Mouse (Mus musculus): ENCODE measurements around the gene Atp6v0d1. TPM values are rescaled to one million over a fixed set of nuclear protein-coding genes. Genes with fewer than 3 reads are reported as not detected.

Gene Atp6v0d1
- total and polyA plus RNA-seq, 3 experiments = 51.1 to 83.8 TPM; not detected in 1

DNA sequence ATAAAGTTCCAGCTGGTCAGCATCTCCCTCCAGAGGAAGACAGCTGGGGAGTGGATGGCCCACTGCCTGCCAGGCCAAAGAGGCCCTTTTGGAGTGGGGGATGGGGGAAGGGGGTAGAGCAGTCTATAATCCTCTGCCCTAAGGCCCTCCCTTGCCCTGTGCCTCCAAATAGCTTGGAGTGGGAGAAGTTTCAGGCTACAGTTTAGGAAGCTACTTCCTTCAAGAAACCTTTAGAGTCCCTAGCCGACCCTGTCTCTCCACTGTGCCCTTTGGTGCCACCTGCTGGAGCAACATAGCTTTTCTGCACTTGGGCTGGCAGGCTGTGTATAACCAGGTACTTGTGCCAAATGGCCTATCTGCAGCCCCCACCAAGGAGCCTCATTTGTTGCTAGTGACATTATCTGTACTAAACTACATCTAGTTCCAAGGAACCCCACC is 31.9 kb downstream of the Atp6v0d1 start (continued):
- TF ChIP-seq RAD21 (IDR thresholded peaks at IDR 0.05; ENCODE audit: low read depth, low read length) (peak; percentile 56), HCFC1 (IDR thresholded peaks at IDR 0.05; ENCODE audit: low read depth, low read length) (no peak), MAX (IDR thresholded peaks at IDR 0.05; ENCODE audit: low read length) (0 out of 2 replicates have a peak, but pooled peaks have one; percentile 19), MYB (IDR thresholded peaks at IDR 0.05; ENCODE audit: low read depth, low read length) (no peak), POLR2A (IDR thresholded peaks at IDR 0.05; ENCODE audit: control insufficient read depth in 1 of 2, insufficient read depth in 1 of 2, low read depth in 1 of 2, low read length in 2 of 2, poor library complexity in 1 of 2) (no peak), SMC3 (IDR thresholded peaks at IDR 0.05; ENCODE audit: low read depth, low read length) (peak; percentile 80), BHLHE40 (IDR thresholded peaks at IDR 0.05; ENCODE audit: borderline replicate concordance, low read depth, low read length) (peak; percentile 32; the same call in 1 of the 2 replicates), SIN3A (IDR thresholded peaks at IDR 0.05; ENCODE audit: low read length) (no peak), TAL1 (IDR thresholded peaks at IDR 0.05; ENCODE audit: low read length) (no peak), MAFK (IDR thresholded peaks at IDR 0.05; ENCODE audit: borderline replicate concordance, low read depth, low read length) (no peak), ETS1 (IDR thresholded peaks at IDR 0.05; ENCODE audit: low read depth, low read length) (peak; percentile 61), NRF1 (IDR thresholded peaks at IDR 0.05; ENCODE audit: insufficient read depth, low read depth, low read length, poor library complexity, severe bottlenecking) (no peak), USF2 (IDR thresholded peaks at IDR 0.05; ENCODE audit: borderline replicate concordance in 1 of 2, insufficient read depth in 1 of 2, low read depth in 1 of 2, low read length in 2 of 2) (no peak), ELF1 (IDR thresholded peaks at IDR 0.05; ENCODE audit: low read depth, low read length) (peak; percentile 47; the same call in 1 of the 2 replicates)

DNA sequence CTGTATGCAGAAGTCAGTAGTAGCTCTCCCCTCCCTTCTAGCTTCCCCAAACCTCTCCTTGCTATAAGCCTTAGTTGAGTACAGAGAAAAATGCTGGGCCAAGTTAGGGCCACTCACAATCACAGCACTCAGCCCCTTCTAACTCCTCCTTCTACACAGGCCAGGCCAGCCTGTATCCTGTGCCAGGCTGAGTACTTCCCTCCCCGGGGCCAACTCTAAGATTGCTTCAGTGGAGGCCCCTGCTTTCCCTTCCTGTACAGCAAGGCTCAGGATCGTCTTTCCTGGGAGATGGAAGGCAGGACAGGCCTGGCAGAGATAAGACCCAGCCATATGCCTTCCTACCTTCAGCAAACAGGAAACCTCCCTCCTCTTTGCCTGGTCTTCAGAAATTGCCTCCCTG is 32.4 kb downstream of the Atp6v0d1 start:
- no peak overlapping the region for H3K4me3 ChIP-seq (ENCODE audit: control insufficient read depth in 1 of 2, insufficient read depth in 1 of 2, low read depth in 2 of 2, low read length in 2 of 2)
- H3K36me3 ChIP-seq (ENCODE audit: control insufficient read depth in 1 of 2, insufficient read depth in 2 of 2, low read length in 2 of 2) = peaks cover 2 to 26% of the 10 kb centered on the region in 2 experiments

DNA sequence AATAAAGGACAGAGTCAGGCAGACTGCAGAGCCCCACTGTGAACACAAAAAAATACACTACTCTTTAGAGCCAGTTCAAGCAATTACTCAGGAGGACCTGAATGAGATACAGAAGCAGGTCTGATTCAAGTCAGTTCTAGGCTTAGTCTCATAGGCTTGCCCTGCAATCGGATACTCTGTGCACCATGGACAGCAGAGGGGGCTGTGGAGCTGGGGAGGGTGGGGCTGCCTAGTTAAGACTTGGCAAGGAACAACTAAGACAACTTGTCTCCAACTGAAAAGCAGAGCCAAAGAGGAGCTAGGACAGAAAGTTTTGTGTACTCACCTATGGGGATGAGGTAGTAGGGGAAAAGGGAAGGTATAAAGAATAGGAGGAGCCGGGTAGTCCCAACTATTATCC is 34.1 kb downstream of the Atp6v0d1 start:
- H3K27me3 ChIP-seq (ENCODE audit: control insufficient read depth in 1 of 2, insufficient read depth in 2 of 2, low read length in 2 of 2) = no peaks in the 10 kb centered on the region
- peaks cover 0 to 26% of the 10 kb centered on the region in 2 experiments; a peak in 3 of 4 replicates for H3K36me3 ChIP-seq (ENCODE audit: control insufficient read depth in 1 of 2, insufficient read depth in 2 of 2, low read length in 2 of 2)
- DNase-seq (ENCODE audit: low read depth, low spot score) = peak; percentile 85
- H3K27ac ChIP-seq (ENCODE audit: control insufficient read depth, low read depth, low read length) = no peak overlapping the region
- no peak overlapping the region for H3K9ac ChIP-seq (ENCODE audit: control insufficient read depth, low read depth, low read length, poor library complexity, severe bottlenecking)
- H3K9me3 ChIP-seq (replicated peaks; ENCODE audit: insufficient read depth, low read length) = no peaks in the 10 kb centered on the region
- H3K4me3 ChIP-seq (ENCODE audit: control insufficient read depth in 1 of 2, insufficient read depth in 1 of 2, low read depth in 2 of 2, low read length in 2 of 2) = no peak overlapping the region
- H3K4me1 ChIP-seq (ENCODE audit: control insufficient read depth in 1 of 2, insufficient read depth in 2 of 2, low read length in 2 of 2) = peaks cover 17 to 20% of the 10 kb centered on the region in 2 experiments
- no peaks in the 10 kb centered on the region for H3K79me2 ChIP-seq (ENCODE audit: control insufficient read depth, insufficient read depth, low read length, poor library complexity)
- TF ChIP-seq TBP (IDR thresholded peaks at IDR 0.05; ENCODE audit: low read depth, low read length) = no peak
- TF ChIP-seq E2F4 (IDR thresholded peaks at IDR 0.05; ENCODE audit: borderline replicate concordance, low read depth, low read length) = no peak
- TF ChIP-seq ETS1 (IDR thresholded peaks at IDR 0.05; ENCODE audit: low read depth, low read length) = no peak
- no peak for TF ChIP-seq MXI1 (IDR thresholded peaks at IDR 0.05; ENCODE audit: low read depth, low read length)
- peak; percentile 84 for TF ChIP-seq MAZ (IDR thresholded peaks at IDR 0.05; ENCODE audit: low read depth, low read length)
- no peak for TF ChIP-seq SIN3A (IDR thresholded peaks at IDR 0.05; ENCODE audit: low read length)
- no peak for TF ChIP-seq EP300 (IDR thresholded peaks at IDR 0.05; ENCODE audit: low read depth in 1 of 2, low read length in 2 of 2)
- no peak for TF ChIP-seq POLR2A (IDR thresholded peaks at IDR 0.05; ENCODE audit: control insufficient read depth in 1 of 2, insufficient read depth in 1 of 2, low read depth in 1 of 2, low read length in 2 of 2, poor library complexity in 1 of 2)
- peak; percentile 69 for TF ChIP-seq SMC3 (IDR thresholded peaks at IDR 0.05; ENCODE audit: low read depth, low read length)
- TF ChIP-seq ZC3H11A (IDR thresholded peaks at IDR 0.05; ENCODE audit: low read depth, low read length) = no peak
- no peak for TF ChIP-seq MAX (IDR thresholded peaks at IDR 0.05; ENCODE audit: low read length)
- TF ChIP-seq UBTF (IDR thresholded peaks at IDR 0.05; ENCODE audit: borderline replicate concordance, insufficient read depth, low read depth, low read length) = no peak
- TF ChIP-seq CTCF (IDR thresholded peaks at IDR 0.05 in 2 of 3, conservative IDR thresholded peaks at IDR 0.05 in 1 of 3; ENCODE audit: control insufficient read depth in 1 of 3, insufficient read depth in 1 of 3, low read depth in 2 of 3, low read length in 3 of 3, poor library complexity in 1 of 3, severe bottlenecking in 1 of 3) = peak; percentile 48 to 80 (median 70)
- TF ChIP-seq RAD21 (IDR thresholded peaks at IDR 0.05; ENCODE audit: low read depth, low read length) = peak; percentile 23
- TF ChIP-seq TCF12 (IDR thresholded peaks at IDR 0.05; ENCODE audit: low read depth, low read length) = no peak
- TF ChIP-seq ZKSCAN1 (IDR thresholded peaks at IDR 0.05; ENCODE audit: low read depth, low read length) = no peak
- no peak for TF ChIP-seq KAT2A (conservative IDR thresholded peaks at IDR 0.05; ENCODE audit: low read depth, low read length)
- TF ChIP-seq POLR2AphosphoS2 (IDR thresholded peaks at IDR 0.05; ENCODE audit: low read length) = no peak
- TF ChIP-seq TAL1 (IDR thresholded peaks at IDR 0.05; ENCODE audit: low read length) = no peak
- no peak for TF ChIP-seq USF2 (IDR thresholded peaks at IDR 0.05; ENCODE audit: borderline replicate concordance in 1 of 2, insufficient read depth in 1 of 2, low read depth in 1 of 2, low read length in 2 of 2)
- no peak for TF ChIP-seq MAFK (IDR thresholded peaks at IDR 0.05; ENCODE audit: borderline replicate concordance, low read depth, low read length)

More for the DNA sequence above, 32.4 kb downstream of the Atp6v0d1 start:
- Histone ChIP-seq H3K79me2 (ENCODE audit: control insufficient read depth, insufficient read depth, low read length, poor library complexity) (no peaks in the 10 kb centered on the region), H3K4me1 (ENCODE audit: control insufficient read depth in 1 of 2, insufficient read depth in 2 of 2, low read length in 2 of 2) (peaks cover 17 to 20% of the 10 kb centered on the region in 2 experiments), H3K9me3 (replicated peaks; ENCODE audit: insufficient read depth, low read length) (no peaks in the 10 kb centered on the region), H3K27ac (ENCODE audit: control insufficient read depth, low read depth, low read length) (no peak overlapping the region), H3K27me3 (ENCODE audit: control insufficient read depth in 1 of 2, insufficient read depth in 2 of 2, low read length in 2 of 2) (no peaks in the 10 kb centered on the region), H3K9ac (ENCODE audit: control insufficient read depth, low read depth, low read length, poor library complexity, severe bottlenecking) (no peak overlapping the region)
- TF ChIP-seq TAL1 (IDR thresholded peaks at IDR 0.05; ENCODE audit: low read length) (peak; percentile 13; the same call in 1 of the 2 replicates), GATA1 (IDR thresholded peaks at IDR 0.05; ENCODE audit: low read depth, low read length) (no peak)
- peak; percentile 23 for DNase-seq (ENCODE audit: low read depth, low spot score)

Data from MEL (cell line).